Mouse (Mus musculus): ENCODE results near the gene Gbgt1. TPM values are rescaled to one million over a fixed set of nuclear protein-coding genes. Genes with fewer than 3 reads are reported as not detected.

Gene Gbgt1
- total and polyA plus RNA-seq, 2 experiments = 0.65 to 0.86 TPM

DNA sequence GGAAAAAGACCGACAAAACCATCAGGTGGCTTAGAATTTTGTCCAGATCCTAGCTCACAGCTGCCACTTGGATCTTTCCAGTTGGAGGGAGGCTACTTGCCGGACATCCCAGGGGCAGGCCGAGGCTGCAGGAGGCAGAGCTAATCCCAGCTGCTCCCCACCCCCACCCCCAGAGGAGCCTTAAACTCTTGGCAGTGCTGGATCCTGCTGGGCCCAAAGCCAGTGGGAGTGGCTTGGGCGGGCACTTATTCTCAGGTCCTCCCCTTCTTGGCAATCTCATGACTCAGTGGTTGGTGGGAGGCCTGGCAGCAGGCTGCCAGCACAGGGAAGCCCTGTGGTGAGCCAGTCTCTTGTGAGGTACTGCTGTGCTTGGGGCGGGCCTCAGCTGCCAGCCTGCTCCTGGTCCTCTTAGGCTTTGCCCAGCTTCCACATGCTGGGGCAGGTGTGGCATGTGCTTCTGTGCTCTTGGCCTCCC, 27.0 kb downstream of the Gbgt1 start:
- no peak overlapping the region for H3K9ac ChIP-seq (ENCODE audit: low read depth, low read length)
- WGBS = 21% methylated on average over 5 of the region's 5 CpGs
- peak; percentile 44 for DNase-seq (ENCODE audit: extremely low read depth, low read depth, low spot score)
- TF ChIP-seq POLR2A (IDR thresholded peaks at IDR 0.05; ENCODE audit: extremely low read depth, insufficient read depth, low read length) = no peak
- TF ChIP-seq CTCF (IDR thresholded peaks at IDR 0.05; ENCODE audit: low read depth, low read length) = no peak
- no peaks in the 10 kb centered on the region for H3K36me3 ChIP-seq (ENCODE audit: control insufficient read depth, insufficient read depth, low read length)
- no peaks in the 10 kb centered on the region; the same call in 1 of the 2 replicates for H3K4me1 ChIP-seq (ENCODE audit: control insufficient read depth, insufficient read depth, low read length)
- H3K27me3 ChIP-seq (ENCODE audit: control insufficient read depth, insufficient read depth, low read length) = no peaks in the 10 kb centered on the region
- no peak overlapping the region for H3K4me3 ChIP-seq (ENCODE audit: insufficient read depth, low read depth, low read length)
- no peaks in the 10 kb centered on the region for H3K79me2 ChIP-seq (ENCODE audit: control insufficient read depth, insufficient read depth, low read length)
- no peak overlapping the region for H3K27ac ChIP-seq (replicated peaks; ENCODE audit: insufficient read depth, low read depth, low read length)

DNA sequence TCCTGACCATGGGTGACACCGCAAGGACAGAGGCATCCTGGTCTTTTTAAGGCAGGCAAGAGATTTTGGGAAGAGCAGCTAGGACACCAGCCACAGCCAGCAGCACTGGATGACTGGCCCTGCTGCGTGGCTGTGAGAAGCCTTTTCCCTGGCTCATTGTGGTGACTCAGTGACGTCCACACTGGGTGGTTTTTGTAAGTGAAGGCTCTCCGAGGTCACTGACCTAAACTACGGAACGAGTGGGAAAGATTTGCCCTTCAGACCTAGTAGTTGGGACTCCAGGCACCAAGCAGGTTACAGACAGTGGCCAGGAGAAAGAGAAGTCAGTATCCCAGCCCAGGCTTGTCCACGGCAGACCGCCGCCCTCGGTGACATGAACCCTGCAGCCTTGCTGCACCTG, 27.7 kb downstream of the Gbgt1 start:
- TF ChIP-seq POLR2A (IDR thresholded peaks at IDR 0.05; ENCODE audit: extremely low read depth, insufficient read depth, low read length) = no peak
- no peak for TF ChIP-seq CTCF (IDR thresholded peaks at IDR 0.05; ENCODE audit: low read depth, low read length)
- Histone ChIP-seq H3K4me1 (ENCODE audit: control insufficient read depth, insufficient read depth, low read length) (no peaks in the 10 kb centered on the region; the same call in 1 of the 2 replicates), H3K79me2 (ENCODE audit: control insufficient read depth, insufficient read depth, low read length) (no peaks in the 10 kb centered on the region), H3K27me3 (ENCODE audit: control insufficient read depth, insufficient read depth, low read length) (no peaks in the 10 kb centered on the region), H3K4me3 (ENCODE audit: insufficient read depth, low read depth, low read length) (no peak overlapping the region), H3K36me3 (ENCODE audit: control insufficient read depth, insufficient read depth, low read length) (no peaks in the 10 kb centered on the region), H3K9ac (ENCODE audit: low read depth, low read length) (no peak overlapping the region), H3K27ac (replicated peaks; ENCODE audit: insufficient read depth, low read depth, low read length) (peak overlapping the region; percentile 50; the same call in 1 of the 2 replicates)
- DNase-seq (ENCODE audit: extremely low read depth, low read depth, low spot score) = no peak
- WGBS = 75% methylated on average over 10 of the region's 10 CpGs

DNA sequence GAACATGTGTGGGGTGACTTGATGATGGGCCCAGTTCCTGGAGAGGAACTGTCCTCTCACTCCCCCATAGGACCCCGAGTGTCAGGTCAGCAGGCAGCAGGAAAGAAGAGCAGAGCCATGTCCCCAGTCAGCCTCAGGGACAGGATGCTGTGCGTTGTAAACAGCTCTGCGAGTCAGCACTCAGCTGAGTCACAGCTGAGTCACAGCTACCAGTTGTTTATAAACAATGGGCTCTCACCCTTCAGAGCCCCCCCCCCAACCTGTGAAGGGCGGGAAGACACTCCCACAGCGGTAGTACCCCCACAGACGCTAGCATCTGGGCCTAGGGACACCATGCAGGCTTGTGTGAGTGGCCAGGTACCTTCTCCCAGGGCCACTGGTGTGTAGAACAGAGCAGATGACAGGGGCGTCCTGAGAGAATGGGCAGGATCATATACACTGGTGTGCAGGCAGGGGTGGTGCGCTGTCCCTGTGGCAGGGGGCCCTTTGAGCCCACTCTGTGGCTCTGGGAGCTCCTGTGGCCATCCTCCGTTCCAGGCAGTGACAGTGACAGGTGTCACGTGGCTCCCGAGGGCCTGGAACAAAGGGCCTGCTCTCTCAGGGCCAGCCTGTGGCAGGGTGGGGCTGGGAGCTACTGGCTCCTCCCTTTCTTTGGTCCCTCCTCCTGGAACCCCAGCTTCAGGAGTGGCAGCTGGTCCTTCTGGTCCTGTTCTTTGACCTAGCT, 28.7 kb downstream of the Gbgt1 start:
- H3K27ac ChIP-seq (replicated peaks; ENCODE audit: insufficient read depth, low read depth, low read length) = peak overlapping the region; percentile 78
- peak overlapping the region; percentile 29; the same call in 1 of the 2 replicates for H3K9ac ChIP-seq (ENCODE audit: low read depth, low read length)
- no peaks in the 10 kb centered on the region; the same call in 1 of the 2 replicates for H3K4me1 ChIP-seq (ENCODE audit: control insufficient read depth, insufficient read depth, low read length)
- WGBS = 60% methylated on average over 11 of the region's 11 CpGs
- H3K79me2 ChIP-seq (ENCODE audit: control insufficient read depth, insufficient read depth, low read length) = no peaks in the 10 kb centered on the region
- no peaks in the 10 kb centered on the region for H3K36me3 ChIP-seq (ENCODE audit: control insufficient read depth, insufficient read depth, low read length)
- no peaks in the 10 kb centered on the region for H3K27me3 ChIP-seq (ENCODE audit: control insufficient read depth, insufficient read depth, low read length)
- peak; percentile 27 for DNase-seq (ENCODE audit: extremely low read depth, low read depth, low spot score)
- TF ChIP-seq POLR2A (IDR thresholded peaks at IDR 0.05; ENCODE audit: extremely low read depth, insufficient read depth, low read length) (no peak), CTCF (IDR thresholded peaks at IDR 0.05; ENCODE audit: low read depth, low read length) (no peak)
- no peak overlapping the region for H3K4me3 ChIP-seq (ENCODE audit: insufficient read depth, low read depth, low read length)

DNA sequence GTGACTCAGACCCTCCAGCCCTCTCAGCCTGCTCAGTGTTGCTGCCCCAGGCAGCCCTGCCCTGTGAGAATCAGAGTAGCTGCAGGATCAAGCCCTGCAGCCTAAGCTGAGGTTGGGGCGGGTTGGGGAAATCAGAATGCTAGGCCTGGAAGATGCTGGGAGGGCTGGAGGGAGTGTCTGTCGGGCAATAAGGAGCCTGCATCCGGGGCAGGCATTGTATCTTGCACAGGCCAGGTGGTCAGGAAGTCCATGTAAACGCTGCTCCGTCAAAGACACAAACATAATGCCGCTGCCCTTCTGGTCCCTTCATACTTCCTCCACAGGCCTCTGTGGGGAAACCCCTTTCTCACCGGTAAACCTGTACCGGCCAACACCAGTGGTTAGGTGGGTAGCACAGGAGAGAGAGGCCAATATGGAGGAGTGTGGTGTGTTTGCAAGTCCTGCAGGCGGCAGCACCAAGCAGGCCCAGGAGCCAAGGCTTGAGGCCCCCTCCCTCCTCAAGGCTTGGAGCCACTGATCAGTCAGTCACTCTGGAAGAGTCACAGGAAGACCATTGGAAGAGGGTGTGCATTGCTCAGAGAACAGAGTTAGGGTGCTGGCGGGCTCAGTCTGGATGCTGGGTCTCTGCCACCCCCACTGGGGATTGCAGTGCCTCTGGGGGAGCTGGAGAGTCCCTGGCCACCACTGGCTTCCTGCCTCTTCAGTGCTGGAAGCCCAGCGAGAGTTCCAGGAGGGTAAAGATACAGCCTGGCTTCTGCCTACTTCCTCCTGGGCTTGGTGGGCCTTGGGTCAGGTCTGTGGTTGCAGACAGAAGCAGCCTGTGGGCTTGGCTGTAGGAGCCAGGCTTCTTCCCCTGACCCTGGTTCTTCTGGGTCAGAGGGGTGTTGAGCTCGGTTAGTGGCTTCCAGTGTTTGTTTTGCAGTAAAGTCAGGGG, 29.5 kb downstream of the Gbgt1 start:
- TF ChIP-seq CTCF (IDR thresholded peaks at IDR 0.05; ENCODE audit: low read depth, low read length) (peak; percentile 24; the same call in 1 of the 2 replicates), POLR2A (IDR thresholded peaks at IDR 0.05; ENCODE audit: extremely low read depth, insufficient read depth, low read length) (no peak)
- no peaks in the 10 kb centered on the region; the same call in 1 of the 2 replicates for H3K4me1 ChIP-seq (ENCODE audit: control insufficient read depth, insufficient read depth, low read length)
- H3K9ac ChIP-seq (ENCODE audit: low read depth, low read length) = no peak overlapping the region
- peak overlapping the region; percentile 78 for H3K27ac ChIP-seq (replicated peaks; ENCODE audit: insufficient read depth, low read depth, low read length)
- DNase-seq (ENCODE audit: extremely low read depth, low read depth, low spot score) = no peak
- no peak overlapping the region for H3K4me3 ChIP-seq (ENCODE audit: insufficient read depth, low read depth, low read length)
- no peaks in the 10 kb centered on the region for H3K27me3 ChIP-seq (ENCODE audit: control insufficient read depth, insufficient read depth, low read length)
- no peaks in the 10 kb centered on the region for H3K36me3 ChIP-seq (ENCODE audit: control insufficient read depth, insufficient read depth, low read length)
- WGBS = 66% methylated on average over 12 of the region's 12 CpGs
- H3K79me2 ChIP-seq (ENCODE audit: control insufficient read depth, insufficient read depth, low read length) = no peaks in the 10 kb centered on the region

DNA sequence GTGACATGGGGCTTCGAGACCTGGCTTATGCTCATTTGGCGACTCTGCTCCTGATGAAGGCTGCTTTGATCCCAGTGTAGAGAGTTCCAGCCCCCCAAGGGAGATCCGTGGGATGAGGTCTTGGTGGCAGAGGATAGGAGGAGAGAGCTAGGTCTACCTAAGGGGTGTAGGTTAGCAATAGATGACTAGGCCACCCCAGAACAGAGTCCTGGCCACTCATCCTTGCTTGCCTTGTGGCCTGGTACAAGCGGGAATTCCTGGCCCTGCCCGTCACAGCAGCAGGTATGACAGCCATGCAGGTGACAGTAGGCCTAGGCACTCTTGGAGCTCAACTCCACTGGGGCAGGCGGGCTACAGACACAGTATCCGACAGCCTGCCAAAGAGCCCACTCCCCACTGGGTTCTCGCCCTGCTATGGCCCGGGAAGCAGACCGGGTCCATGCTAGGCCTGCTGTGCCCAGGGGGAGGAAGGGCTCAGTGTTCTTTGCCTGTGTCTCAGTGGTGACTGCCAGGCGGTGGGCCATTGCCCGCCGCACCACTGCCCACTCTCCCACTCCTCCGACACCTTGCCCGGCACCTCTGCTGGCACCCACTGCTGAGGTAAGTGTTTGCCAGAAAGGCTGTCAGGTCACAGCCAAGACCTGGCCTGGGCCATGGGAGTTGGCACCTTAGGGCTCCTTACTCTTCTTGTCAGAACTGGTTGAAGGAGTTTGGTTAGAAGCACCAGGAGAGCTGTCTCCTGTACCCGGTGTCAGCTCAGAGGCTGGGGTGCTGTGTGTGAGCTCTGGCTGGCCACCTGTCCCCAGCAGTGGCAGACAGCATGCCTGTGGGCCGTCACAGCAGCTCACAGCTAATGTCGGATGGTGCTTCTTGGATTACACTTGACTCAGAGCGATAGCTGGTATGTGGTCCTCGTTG, 31.0 kb downstream of the Gbgt1 start:
- TF ChIP-seq POLR2A (IDR thresholded peaks at IDR 0.05; ENCODE audit: extremely low read depth, insufficient read depth, low read length) (no peak), CTCF (IDR thresholded peaks at IDR 0.05; ENCODE audit: low read depth, low read length) (no peak)
- H3K4me1 ChIP-seq (ENCODE audit: control insufficient read depth, insufficient read depth, low read length) = no peaks in the 10 kb centered on the region; the same call in 1 of the 2 replicates
- no peak overlapping the region for H3K9ac ChIP-seq (ENCODE audit: low read depth, low read length)
- H3K27me3 ChIP-seq (ENCODE audit: control insufficient read depth, insufficient read depth, low read length) = no peaks in the 10 kb centered on the region
- no peaks in the 10 kb centered on the region for H3K36me3 ChIP-seq (ENCODE audit: control insufficient read depth, insufficient read depth, low read length)
- no peak overlapping the region for H3K27ac ChIP-seq (replicated peaks; ENCODE audit: insufficient read depth, low read depth, low read length)
- H3K79me2 ChIP-seq (ENCODE audit: control insufficient read depth, insufficient read depth, low read length) = no peaks in the 10 kb centered on the region
- WGBS = 93% methylated on average over 20 of the region's 20 CpGs
- no peak for DNase-seq (ENCODE audit: extremely low read depth, low read depth, low spot score)
- no peak overlapping the region for H3K4me3 ChIP-seq (ENCODE audit: insufficient read depth, low read depth, low read length)

Data from liver, adult 2 months (tissue).